Mouse (Mus musculus) midbrain, postnatal 0 days (tissue): ENCODE measurements around the gene Hoxb8. TPM values are rescaled to one million over a fixed set of nuclear protein-coding genes. Genes with fewer than 3 reads are reported as not detected.
A peak's percentile ranks its signal among the peaks of the same experiment; 100 is the strongest.

Source experiments
- ATAC-seq: fragments of 200-750 bp; cut with Nextera tagmentation; 2 replicates; pipeline ENCODE4 v1.8.0; 2017; ENCODE audit warnings: moderate number of reproducible peaks, mild to moderate bottlenecking, moderate TSS enrichment, moderate library complexity; ENCODE audit not compliant: low FRiP score
- DNase-seq: peaks from one replicate; pipeline ENCODE4 v3.0.0-alpha.2; 2015; ENCODE audit warnings: low spot score
- H3K27ac ChIP-seq: fragments of 300-500 bp; sonication (generic); 2 replicates; pipeline ENCODE4 v1.5.1; 2014; ENCODE audit warnings: low read depth, mild to moderate bottlenecking, low read length, mixed read lengths
- H3K27me3 ChIP-seq: fragments of 300-500 bp; sonication (generic); 2 replicates; pipeline ENCODE4 v1.6.1; 2014; ENCODE audit warnings: low read length, control low read depth, mixed read lengths; ENCODE audit not compliant: insufficient read depth
- H3K36me3 ChIP-seq: fragments of 300-500 bp; sonication (generic); 2 replicates; pipeline ENCODE4 v1.6.1; 2014; ENCODE audit warnings: low read length, control low read depth, mixed read lengths; ENCODE audit not compliant: insufficient read depth
- H3K4me1 ChIP-seq: fragments of 300-500 bp; sonication (generic); 2 replicates; pipeline ENCODE4 v1.6.1; 2014; ENCODE audit warnings: mild to moderate bottlenecking, control low read depth, antibody characterized with exemption, low read length, mixed read lengths; ENCODE audit not compliant: insufficient read depth
- H3K4me2 ChIP-seq: fragments of 300-500 bp; sonication (generic); 2 replicates; pipeline ENCODE4 v1.6.1; 2014; ENCODE audit warnings: low read depth, mild to moderate bottlenecking, low read length, mixed read lengths; ENCODE audit not compliant: poor library complexity, severe bottlenecking
- H3K4me3 ChIP-seq: fragments of 300-500 bp; sonication (generic); 2 replicates; pipeline ENCODE4 v1.5.1; 2014; ENCODE audit warnings: low read depth, mild to moderate bottlenecking, low read length, moderate library complexity
- H3K9ac ChIP-seq: fragments of 300-500 bp; sonication (generic); replicated peaks from 2 replicates; pipeline ENCODE4 v1.6.1; 2014; ENCODE audit warnings: mild to moderate bottlenecking, low read length, moderate library complexity, mixed read lengths; ENCODE audit not compliant: poor library complexity, severe bottlenecking
- H3K9me3 ChIP-seq: fragments of 300-500 bp; sonication (generic); 2 replicates; pipeline ENCODE4 v1.6.1; 2016; ENCODE audit warnings: low read length, control low read depth
- CTCF ChIP-seq: IDR thresholded peaks from 2 replicates; pipeline ENCODE4 v1.5.1; 2016; ENCODE audit warnings: antibody characterized with exemption, mild to moderate bottlenecking
- WGBS: fragments of 180-500 bp; shearing (Covaris S2); extraction: QIAGEN DNeasy Blood & Tissue Kit; methylation state at CpG from one replicate; pipeline ENCODE4 v1.1.7; 2014; 5-methylcytosine and 5-hydroxymethylcytosine counted together
- polyA plus RNA-seq: library from polyadenylated mRNA; unstranded; fragments of >200 nt; fragmentation: Nextera tagmentation; extraction: Ambion mirVana; gene quantifications from 2 replicates; pipeline ENCODE4 v1.2.1, GENCODE M21; 2015
- total RNA-seq: library from RNA; depleted of rRNA; stranded (reverse); fragments of >200 nt; gene quantifications from 2 replicates; pipeline ENCODE4 v1.2.3, GENCODE M21; 2014

Gene Hoxb8
- total and polyA plus RNA-seq, 2 experiments from 2014 or later, result 3.4 TPM; not detected in 1

- Histone ChIP-seq H3K9ac (no peak overlapping the region), H3K4me2 (no peak overlapping the region), H3K27ac (no peak overlapping the region), H3K9me3 (no peaks in the 10 kb centered on the region), H3K4me1 (no peaks in the 10 kb centered on the region), H3K36me3 (no peaks in the 10 kb centered on the region), H3K27me3 (peaks cover 95% of the 10 kb centered on the region), H3K4me3 (no peak overlapping the region)
- WGBS, result 4% methylated on average over 23 of the region's 23 CpGs
- ATAC-seq (no peak), DNase-seq (no peak)
- no peak for TF ChIP-seq CTCF
These were observed 21.3 kb upstream of the Hoxb8 start for GRCm38 (mm10) chr11:96260310-96260970.

GRCm38 (mm10) chr11:96261323-96261890 is 20.3 kb upstream of the Hoxb8 start:
- Histone ChIP-seq H3K4me3 (no peak overlapping the region), H3K4me2 (no peak overlapping the region), H3K9me3 (no peaks in the 10 kb centered on the region), H3K27me3 (peaks cover 95% of the 10 kb centered on the region), H3K9ac (no peak overlapping the region), H3K36me3 (no peaks in the 10 kb centered on the region), H3K4me1 (no peaks in the 10 kb centered on the region), H3K27ac (no peak overlapping the region)
- DNase-seq (peak; percentile 54), ATAC-seq (no peak)
- 1% methylated on average over 24 of the region's 24 CpGs for WGBS
- peak; percentile 60 for TF ChIP-seq CTCF

GRCm38 (mm10) chr11:96262262-96262830 is 19.4 kb upstream of the Hoxb8 start:
- Histone ChIP-seq H3K9ac (no peak overlapping the region), H3K27me3 (peaks cover 95% of the 10 kb centered on the region), H3K36me3 (no peaks in the 10 kb centered on the region), H3K4me2 (no peak overlapping the region), H3K4me3 (no peak overlapping the region), H3K27ac (no peak overlapping the region), H3K9me3 (no peaks in the 10 kb centered on the region), H3K4me1 (no peaks in the 10 kb centered on the region)
- DNase-seq (no peak), ATAC-seq (no peak)
- WGBS, result 11% methylated on average over 6 of the region's 6 CpGs
- no peak for TF ChIP-seq CTCF

- ATAC-seq, result no peak
- WGBS, result under 1% methylated on average over 33 of the region's 33 CpGs
- no peaks in the 10 kb centered on the region for H3K4me1 ChIP-seq
These were observed 17.9 kb upstream of the Hoxb8 start for GRCm38 (mm10) chr11:96263636-96264389.

GRCm38 (mm10) chr11:96264390-96265020 is 17.2 kb upstream of the Hoxb8 start:
- H3K9ac ChIP-seq, result no peak overlapping the region
- H3K4me3 ChIP-seq, result no peak overlapping the region
- no peak for ATAC-seq
- DNase-seq, result no peak
- peaks cover 94% of the 10 kb centered on the region for H3K27me3 ChIP-seq
- no peaks in the 10 kb centered on the region for H3K4me1 ChIP-seq
- no peak overlapping the region for H3K4me2 ChIP-seq
- no peaks in the 10 kb centered on the region for H3K36me3 ChIP-seq
- no peak for TF ChIP-seq CTCF
- H3K9me3 ChIP-seq, result no peaks in the 10 kb centered on the region
- no peak overlapping the region for H3K27ac ChIP-seq
- WGBS, result 3% methylated on average over 8 of the region's 8 CpGs

More at GRCm38 (mm10) chr11:96263636-96264389, 17.9 kb upstream of the Hoxb8 start:
- H3K4me3 ChIP-seq, result no peak overlapping the region
- H3K9me3 ChIP-seq, result no peaks in the 10 kb centered on the region
- H3K36me3 ChIP-seq, result no peaks in the 10 kb centered on the region
- no peak overlapping the region for H3K27ac ChIP-seq
- H3K4me2 ChIP-seq, result no peak overlapping the region
- no peak for DNase-seq
- TF ChIP-seq CTCF, result no peak
- H3K27me3 ChIP-seq, result peaks cover 95% of the 10 kb centered on the region
- no peak overlapping the region for H3K9ac ChIP-seq
